Mouse (Mus musculus): ENCODE data around the gene Mllt6. TPM values are rescaled to one million over a fixed set of nuclear protein-coding genes. Genes with fewer than 3 reads are reported as not detected.

Mllt6 gene
- polyA plus RNA-seq, 1 experiment from 2014 or later = 1.0 TPM

- whole genome bisulfite sequencing = 66% methylated on average over 8 of the region's 8 CpGs
- H3K9ac ChIP-seq (ENCODE audit: low read depth, low read length) = no peak overlapping the region
- no peak overlapping the region for H3K27ac ChIP-seq (ENCODE audit: low read depth, low read length)
- no peak for ATAC-seq (replicated peaks; ENCODE audit: low FRiP score)
- no peak for DNase-seq (ENCODE audit: low spot score)
- no peaks in the 10 kb centered on the region; the same call in 1 of the 2 replicates for H3K27me3 ChIP-seq (replicated peaks; ENCODE audit: control insufficient read depth, insufficient read depth, low read length)
- H3K4me1 ChIP-seq (replicated peaks; ENCODE audit: control insufficient read depth, insufficient read depth, low read length) = no peaks in the 10 kb centered on the region
- H3K9me3 ChIP-seq (ENCODE audit: control insufficient read depth, low read length) = no peaks in the 10 kb centered on the region
- peaks cover 21% of the 10 kb centered on the region; the same call in 1 of the 2 replicates for H3K36me3 ChIP-seq (ENCODE audit: control insufficient read depth, insufficient read depth, low read length)
- no peak overlapping the region for H3K4me2 ChIP-seq
- H3K4me3 ChIP-seq (ENCODE audit: low read depth, low read length) = no peak overlapping the region
Observed at GRCm38 (mm10) chr11:97677842-97678241, 14.6 kb downstream of the Mllt6 start.

- Histone ChIP-seq H3K4me3 (ENCODE audit: low read depth, low read length) (no peak overlapping the region), H3K4me1 (replicated peaks; ENCODE audit: control insufficient read depth, insufficient read depth, low read length) (no peaks in the 10 kb centered on the region), H3K36me3 (ENCODE audit: control insufficient read depth, insufficient read depth, low read length) (peaks cover 21% of the 10 kb centered on the region; the same call in 1 of the 2 replicates), H3K9me3 (ENCODE audit: control insufficient read depth, low read length) (no peaks in the 10 kb centered on the region), H3K9ac (ENCODE audit: low read depth, low read length) (no peak overlapping the region), H3K4me2 (no peak overlapping the region), H3K27me3 (replicated peaks; ENCODE audit: control insufficient read depth, insufficient read depth, low read length) (no peaks in the 10 kb centered on the region; the same call in 1 of the 2 replicates), H3K27ac (ENCODE audit: low read depth, low read length) (no peak overlapping the region)
- DNase-seq (ENCODE audit: low spot score) (no peak), ATAC-seq (replicated peaks; ENCODE audit: low FRiP score) (no peak)
- WGBS = 91% methylated on average over 15 of the region's 15 CpGs
Observed at GRCm38 (mm10) chr11:97678301-97678700, 15.1 kb downstream of the Mllt6 start.

GRCm38 (mm10) chr11:97680430-97680829 lies 17.2 kb downstream of the Mllt6 start:
- Histone ChIP-seq H3K27ac (ENCODE audit: low read depth, low read length) (no peak overlapping the region), H3K4me3 (ENCODE audit: low read depth, low read length) (no peak overlapping the region), H3K4me2 (no peak overlapping the region), H3K27me3 (replicated peaks; ENCODE audit: control insufficient read depth, insufficient read depth, low read length) (no peaks in the 10 kb centered on the region), H3K4me1 (replicated peaks; ENCODE audit: control insufficient read depth, insufficient read depth, low read length) (no peaks in the 10 kb centered on the region), H3K36me3 (ENCODE audit: control insufficient read depth, insufficient read depth, low read length) (peaks cover 15% of the 10 kb centered on the region; the same call in 1 of the 2 replicates), H3K9ac (ENCODE audit: low read depth, low read length) (no peak overlapping the region), H3K9me3 (ENCODE audit: control insufficient read depth, low read length) (no peaks in the 10 kb centered on the region)
- 89% methylated on average over 12 of the region's 12 CpGs for WGBS
- ATAC-seq (replicated peaks; ENCODE audit: low FRiP score) (no peak), DNase-seq (ENCODE audit: low spot score) (no peak)

- peaks cover 11% of the 10 kb centered on the region; the same call in 1 of the 2 replicates for H3K4me1 ChIP-seq (replicated peaks; ENCODE audit: control insufficient read depth, insufficient read depth, low read length)
- no peak overlapping the region for H3K9ac ChIP-seq (ENCODE audit: low read depth, low read length)
- 78% methylated on average over 6 of the region's 6 CpGs for WGBS
- H3K9me3 ChIP-seq (ENCODE audit: control insufficient read depth, low read length) = no peaks in the 10 kb centered on the region
- ATAC-seq (replicated peaks; ENCODE audit: low FRiP score) (no peak), DNase-seq (ENCODE audit: low spot score) (no peak)
- H3K4me3 ChIP-seq (ENCODE audit: low read depth, low read length) = no peak overlapping the region
- H3K36me3 ChIP-seq (ENCODE audit: control insufficient read depth, insufficient read depth, low read length) = peaks cover 7% of the 10 kb centered on the region; the same call in 1 of the 2 replicates
- no peak overlapping the region for H3K4me2 ChIP-seq
- no peak overlapping the region for H3K27ac ChIP-seq (ENCODE audit: low read depth, low read length)
- no peaks in the 10 kb centered on the region for H3K27me3 ChIP-seq (replicated peaks; ENCODE audit: control insufficient read depth, insufficient read depth, low read length)
Observed at GRCm38 (mm10) chr11:97682504-97683055, 19.4 kb downstream of the Mllt6 start.

GRCm38 (mm10) chr11:97684063-97684680 lies 21.0 kb downstream of the Mllt6 start:
- peaks cover 3% of the 10 kb centered on the region; the same call in 1 of the 2 replicates for H3K36me3 ChIP-seq (ENCODE audit: control insufficient read depth, insufficient read depth, low read length)
- H3K9me3 ChIP-seq (ENCODE audit: control insufficient read depth, low read length) = no peaks in the 10 kb centered on the region
- ATAC-seq (replicated peaks; ENCODE audit: low FRiP score) (no peak), DNase-seq (ENCODE audit: low spot score) (no peak)
- no peak overlapping the region for H3K4me2 ChIP-seq
- 73% methylated on average over 6 of the region's 6 CpGs for WGBS
- H3K9ac ChIP-seq (ENCODE audit: low read depth, low read length) = no peak overlapping the region
- no peak overlapping the region for H3K27ac ChIP-seq (ENCODE audit: low read depth, low read length)
- H3K4me3 ChIP-seq (ENCODE audit: low read depth, low read length) = no peak overlapping the region
- no peaks in the 10 kb centered on the region for H3K27me3 ChIP-seq (replicated peaks; ENCODE audit: control insufficient read depth, insufficient read depth, low read length)
- peaks cover 11% of the 10 kb centered on the region; the same call in 1 of the 2 replicates for H3K4me1 ChIP-seq (replicated peaks; ENCODE audit: control insufficient read depth, insufficient read depth, low read length)

- 0 out of 2 replicates have a peak, but pooled peaks cover 2% of the 10 kb centered on the region for H3K36me3 ChIP-seq (ENCODE audit: control insufficient read depth, insufficient read depth, low read length)
Observed at GRCm38 (mm10) chr11:97684766-97685165, 21.6 kb downstream of the Mllt6 start.

GRCm38 (mm10) chr11:97685613-97686321 lies 22.6 kb downstream of the Mllt6 start, which contains the start of gene Cisd3:
Gene Cisd3, plus strand, starts transcription at chr11:97685826.
- Histone ChIP-seq H3K36me3 (ENCODE audit: control insufficient read depth, insufficient read depth, low read length) (peaks cover 4% of the 10 kb centered on the region), H3K27ac (ENCODE audit: low read depth, low read length) (no peak within 1 kb of the TSS), H3K4me1 (replicated peaks; ENCODE audit: control insufficient read depth, insufficient read depth, low read length) (peaks cover 11% of the 10 kb centered on the region; the same call in 1 of the 2 replicates), H3K27me3 (replicated peaks; ENCODE audit: control insufficient read depth, insufficient read depth, low read length) (no peaks in the 10 kb centered on the region), H3K9me3 (ENCODE audit: control insufficient read depth, low read length) (no peaks in the 10 kb centered on the region), H3K9ac (ENCODE audit: low read depth, low read length) (peak within 1 kb of the TSS; percentile 53; the same call in 1 of the 2 replicates), H3K4me3 (ENCODE audit: low read depth, low read length) (peak within 1 kb of the TSS; percentile 32), H3K4me2 (peak within 1 kb of the TSS; percentile 67)
- peak; percentile 77 for ATAC-seq (replicated peaks; ENCODE audit: low FRiP score)
- WGBS = under 1% methylated on average over 42 of the region's 43 CpGs
- peak; percentile 83 for DNase-seq (ENCODE audit: low spot score)

More at GRCm38 (mm10) chr11:97684766-97685165, 21.6 kb downstream of the Mllt6 start:
- H3K4me1 ChIP-seq (replicated peaks; ENCODE audit: control insufficient read depth, insufficient read depth, low read length) = peaks cover 11% of the 10 kb centered on the region; the same call in 1 of the 2 replicates
- no peak overlapping the region for H3K27ac ChIP-seq (ENCODE audit: low read depth, low read length)
- no peak overlapping the region; the same call in 1 of the 2 replicates for H3K4me3 ChIP-seq (ENCODE audit: low read depth, low read length)
- H3K9me3 ChIP-seq (ENCODE audit: control insufficient read depth, low read length) = no peaks in the 10 kb centered on the region
- H3K27me3 ChIP-seq (replicated peaks; ENCODE audit: control insufficient read depth, insufficient read depth, low read length) = no peaks in the 10 kb centered on the region
- H3K9ac ChIP-seq (ENCODE audit: low read depth, low read length) = no peak overlapping the region
- ATAC-seq (replicated peaks; ENCODE audit: low FRiP score) = no peak
- DNase-seq (ENCODE audit: low spot score) = no peak
- no peak overlapping the region for H3K4me2 ChIP-seq
- 57% methylated on average over 7 of the region's 7 CpGs for WGBS

- Histone ChIP-seq H3K27ac (ENCODE audit: low read depth, low read length) (no peak overlapping the region), H3K4me2 (peak overlapping the region; percentile 67), H3K27me3 (replicated peaks; ENCODE audit: control insufficient read depth, insufficient read depth, low read length) (no peaks in the 10 kb centered on the region), H3K4me1 (replicated peaks; ENCODE audit: control insufficient read depth, insufficient read depth, low read length) (peaks cover 11% of the 10 kb centered on the region; the same call in 1 of the 2 replicates), H3K4me3 (ENCODE audit: low read depth, low read length) (peak overlapping the region; percentile 32), H3K36me3 (ENCODE audit: control insufficient read depth, insufficient read depth, low read length) (peaks cover 10% of the 10 kb centered on the region), H3K9me3 (ENCODE audit: control insufficient read depth, low read length) (no peaks in the 10 kb centered on the region), H3K9ac (ENCODE audit: low read depth, low read length) (peak overlapping the region; percentile 53; the same call in 1 of the 2 replicates)
- ATAC-seq (replicated peaks; ENCODE audit: low FRiP score) = no peak
- DNase-seq (ENCODE audit: low spot score) = no peak
- 69% methylated on average over 11 of the region's 11 CpGs for WGBS
Observed at GRCm38 (mm10) chr11:97686322-97686908, 23.2 kb downstream of the Mllt6 start.

Measured in liver, embryonic 11.5 days (tissue).